Mouse (Mus musculus) MEL (cell line): ENCODE data around the gene Naa38. TPM values are rescaled to one million over a fixed set of nuclear protein-coding genes. Genes with fewer than 3 reads are reported as not detected.

Experiments used
- DNase-seq: peaks from one replicate; pipeline ENCODE4 v3.0.0; 2011; ENCODE audit warnings: low read depth, low spot score
- H3K27ac ChIP-seq: 2 replicates; pipeline ENCODE4 v1.5.1; 2012; ENCODE audit warnings: low read depth, mild to moderate bottlenecking, control low read depth, low read length, moderate library complexity; ENCODE audit not compliant: control insufficient read depth
- H3K27me3 ChIP-seq, 2 experiments: fragments of 150-350 bp in 1 of 2; sonication (generic) in 1 of 2; 2 replicates each; pipeline ENCODE4 v1.6.1; 2012; ENCODE audit warnings: low read length in 2 of 2, mild to moderate bottlenecking in 2 of 2, improper control_type of control experiment in 1 of 2, moderate library complexity in 1 of 2; ENCODE audit not compliant: insufficient read depth in 2 of 2, control insufficient read depth in 1 of 2
- H3K36me3 ChIP-seq, 2 experiments: 2 replicates each; pipeline ENCODE4 v1.6.1; 2012 to 2014; ENCODE audit warnings: low read length in 2 of 2, improper control_type of control experiment in 1 of 2, inconsistent platforms in 1 of 2, mild to moderate bottlenecking in 1 of 2; ENCODE audit not compliant: insufficient read depth in 2 of 2, control insufficient read depth in 1 of 2
- H3K4me1 ChIP-seq, 2 experiments: fragments of 150-350 bp in 1 of 2; sonication (generic) in 1 of 2; 2 replicates each; pipeline ENCODE4 v1.6.1; 2012; ENCODE audit warnings: low read length in 2 of 2, improper control_type of control experiment in 1 of 2, mild to moderate bottlenecking in 1 of 2; ENCODE audit not compliant: insufficient read depth in 2 of 2, control insufficient read depth in 1 of 2
- H3K4me3 ChIP-seq, 2 experiments: fragments of 150-350 bp in 1 of 2; sonication (generic) in 1 of 2; 2 replicates each; pipeline ENCODE4 v1.5.1; 2012; ENCODE audit warnings: low read depth in 2 of 2, low read length in 2 of 2, mild to moderate bottlenecking in 2 of 2, moderate library complexity in 2 of 2, control low read depth in 1 of 2, improper control_type of control experiment in 1 of 2; ENCODE audit not compliant: control insufficient read depth in 1 of 2, insufficient read depth in 1 of 2
- H3K79me2 ChIP-seq: 2 replicates; pipeline ENCODE4 v1.6.1; 2012; ENCODE audit warnings: mild to moderate bottlenecking, low read length, moderate library complexity; ENCODE audit not compliant: control insufficient read depth, poor library complexity, insufficient read depth
- H3K9ac ChIP-seq: 2 replicates; pipeline ENCODE4 v1.6.1; 2012; ENCODE audit warnings: low read depth, mild to moderate bottlenecking, control low read depth, low read length, moderate library complexity; ENCODE audit not compliant: control insufficient read depth, poor library complexity, severe bottlenecking
- H3K9me3 ChIP-seq: fragments of 150-350 bp; sonication (generic); replicated peaks from 2 replicates; pipeline ENCODE4 v1.6.1; 2012; ENCODE audit warnings: mild to moderate bottlenecking, low read length, improper control_type of control experiment, moderate library complexity; ENCODE audit not compliant: insufficient read depth
- BHLHE40 ChIP-seq: IDR thresholded peaks from 2 replicates; pipeline ENCODE4 v1.6.1; 2012; ENCODE audit warnings: low read depth, mild to moderate bottlenecking, inconsistent platforms, low read length, improper control_type of control experiment, borderline replicate concordance
- CHD1 ChIP-seq: IDR thresholded peaks from 2 replicates; pipeline ENCODE4 v1.6.1; 2012; ENCODE audit warnings: low read depth, mild to moderate bottlenecking, inconsistent platforms, low read length, improper control_type of control experiment
- CHD2 ChIP-seq: IDR thresholded peaks from 2 replicates; pipeline ENCODE4 v1.6.1; 2011; ENCODE audit warnings: low read length, improper control_type of control experiment
- E2F4 ChIP-seq: IDR thresholded peaks from 2 replicates; pipeline ENCODE4 v1.6.1; 2011; ENCODE audit warnings: low read depth, low read length, improper control_type of control experiment, borderline replicate concordance
- EP300 ChIP-seq, 2 experiments: IDR thresholded peaks; 2 replicates each; pipeline ENCODE4 v1.6.1; 2011; ENCODE audit warnings: improper control_type of control experiment in 2 of 2, low read length in 2 of 2, low read depth in 1 of 2, mild to moderate bottlenecking in 1 of 2
- ETS1 ChIP-seq: IDR thresholded peaks from 2 replicates; pipeline ENCODE4 v1.6.1; 2012; ENCODE audit warnings: low read depth, mild to moderate bottlenecking, inconsistent platforms, low read length, improper control_type of control experiment, moderate library complexity
- GATA1 ChIP-seq: IDR thresholded peaks from 2 replicates; pipeline ENCODE4 v1.6.1; 2011; ENCODE audit warnings: low read depth, low read length, improper control_type of control experiment
- JUND ChIP-seq: IDR thresholded peaks from 2 replicates; pipeline ENCODE4 v1.6.1; 2011; ENCODE audit warnings: low read depth, mild to moderate bottlenecking, improper control_type of control experiment, low read length
- KAT2A ChIP-seq: conservative IDR thresholded peaks from 2 replicates; pipeline ENCODE4 v1.6.1; 2012; ENCODE audit warnings: low read depth, low read length, improper control_type of control experiment, inconsistent platforms
- MAX ChIP-seq: IDR thresholded peaks from 2 replicates; pipeline ENCODE4 v1.6.1; 2011; ENCODE audit warnings: low read length, improper control_type of control experiment
- MEF2A ChIP-seq: IDR thresholded peaks from 2 replicates; pipeline ENCODE4 v1.6.1; 2014; ENCODE audit warnings: low read depth, mild to moderate bottlenecking, inconsistent platforms, low read length, improper control_type of control experiment; ENCODE audit not compliant: poor library complexity, insufficient replicate concordance, severe bottlenecking; ENCODE audit errors: extremely low read depth
- MXI1 ChIP-seq: IDR thresholded peaks from 2 replicates; pipeline ENCODE4 v1.6.1; 2011; ENCODE audit warnings: mild to moderate bottlenecking, low read depth, low read length, improper control_type of control experiment
- MYC ChIP-seq: IDR thresholded peaks from 2 replicates; pipeline ENCODE4 v1.6.1; 2011; ENCODE audit warnings: low read depth, mild to moderate bottlenecking, low read length, improper control_type of control experiment, moderate library complexity
- NELFE ChIP-seq: IDR thresholded peaks from 2 replicates; pipeline ENCODE4 v1.6.1; 2011; ENCODE audit warnings: low read depth, low read length, improper control_type of control experiment
- NRF1 ChIP-seq: IDR thresholded peaks from 2 replicates; pipeline ENCODE4 v1.6.1; 2014; ENCODE audit warnings: low read depth, mild to moderate bottlenecking, inconsistent platforms, low read length, improper control_type of control experiment, moderate library complexity; ENCODE audit not compliant: poor library complexity, insufficient read depth, severe bottlenecking
- POLR2AphosphoS2 ChIP-seq: IDR thresholded peaks from 2 replicates; pipeline ENCODE4 v1.6.1; 2011; ENCODE audit warnings: low read length, improper control_type of control experiment
- POLR2AphosphoS5 ChIP-seq: IDR thresholded peaks from 2 replicates; pipeline ENCODE4 v1.6.1; 2012; ENCODE audit warnings: low read depth, borderline replicate concordance, mild to moderate bottlenecking, inconsistent platforms, low read length, moderate library complexity, mixed read lengths
- RCOR1 ChIP-seq: IDR thresholded peaks from 2 replicates; pipeline ENCODE4 v1.6.1; 2012; ENCODE audit warnings: low read depth, mild to moderate bottlenecking, inconsistent platforms, low read length, improper control_type of control experiment
- SIN3A ChIP-seq: IDR thresholded peaks from 2 replicates; pipeline ENCODE4 v1.6.1; 2012; ENCODE audit warnings: low read length, improper control_type of control experiment, inconsistent platforms
- SMC3 ChIP-seq: IDR thresholded peaks from 2 replicates; pipeline ENCODE4 v1.6.1; 2011; ENCODE audit warnings: low read depth, low read length, improper control_type of control experiment
- TAL1 ChIP-seq: IDR thresholded peaks from 2 replicates; pipeline ENCODE4 v1.6.1; 2012; ENCODE audit warnings: mild to moderate bottlenecking, inconsistent platforms, low read length, moderate library complexity, mixed read lengths
- TBP ChIP-seq: IDR thresholded peaks from 2 replicates; pipeline ENCODE4 v1.8.0; 2011; ENCODE audit warnings: low read depth, low read length, improper control_type of control experiment
- TCF12 ChIP-seq: IDR thresholded peaks from 2 replicates; pipeline ENCODE4 v1.6.1; 2014; ENCODE audit warnings: low read depth, mild to moderate bottlenecking, inconsistent platforms, low read length, improper control_type of control experiment, moderate library complexity
- UBTF ChIP-seq: IDR thresholded peaks from 2 replicates; pipeline ENCODE4 v1.6.1; 2012; ENCODE audit warnings: low read depth, mild to moderate bottlenecking, inconsistent platforms, low read length, improper control_type of control experiment, moderate library complexity, borderline replicate concordance; ENCODE audit not compliant: insufficient read depth
- USF1 ChIP-seq: IDR thresholded peaks from 2 replicates; pipeline ENCODE4 v1.6.1; 2014; ENCODE audit warnings: low read depth, mild to moderate bottlenecking, inconsistent platforms, low read length, improper control_type of control experiment, moderate library complexity
- ZMIZ1 ChIP-seq: IDR thresholded peaks from 2 replicates; pipeline ENCODE4 v1.6.1; 2012; ENCODE audit warnings: low read depth, mild to moderate bottlenecking, inconsistent platforms, low read length, improper control_type of control experiment, moderate library complexity
- ZNF384 ChIP-seq: IDR thresholded peaks from 2 replicates; pipeline ENCODE4 v1.6.1; 2012; ENCODE audit warnings: low read depth, mild to moderate bottlenecking, inconsistent platforms, low read length, improper control_type of control experiment
- polyA plus RNA-seq, 2 experiments: library from polyadenylated mRNA; stranded (reverse) in 1 of 2; unstranded in 1 of 2; fragments of >175 nt in 1 of 2; fragments of >200 nt in 1 of 2; gene quantifications; 2 replicates each; pipeline versions ENCODE4 v1.2.1 to v1.2.4; 2012; ENCODE audit warnings: low replicate concordance in 2 of 2, low read depth in 1 of 2; ENCODE audit not compliant: insufficient read length in 2 of 2, insufficient read depth in 1 of 2, missing spikeins in 1 of 2
- total RNA-seq: library from RNA; depleted of rRNA; stranded (reverse); fragments of 300-350 nt; gene quantifications from 2 replicates; pipeline ENCODE4 v1.2.3, GENCODE M21; 2012

The Naa38 gene
- total and polyA plus RNA-seq, 3 experiments, result 173 to 190 TPM; not detected in 1

- no peak for TF ChIP-seq POLR2AphosphoS5
- no peak for TF ChIP-seq ZNF384
- no peak for TF ChIP-seq MEF2A
- peak; percentile 23 for TF ChIP-seq MXI1
- no peak for TF ChIP-seq NRF1
- TF ChIP-seq NELFE, result peak; percentile 70
- TF ChIP-seq MAX, result no peak; the same call in 1 of the 2 replicates
- TF ChIP-seq TCF12, result no peak
- TF ChIP-seq KAT2A, result no peak; the same call in 1 of the 2 replicates
- peak; percentile 53; the same call in 1 of the 2 replicates for TF ChIP-seq ZMIZ1
These were observed 15.8 kb downstream of the Naa38 start (continued) for GRCm38 (mm10) chr11:69411073-69411535.

GRCm38 (mm10) chr11:69411538-69412203 is 16.4 kb downstream of the Naa38 start:
- Histone ChIP-seq H3K36me3 (peaks cover 0 to 29% of the 10 kb centered on the region in 2 experiments; a peak in 3 of 4 replicates), H3K9ac (peak overlapping the region; percentile 87), H3K9me3 (no peaks in the 10 kb centered on the region), H3K4me3 (peak overlapping the region; percentile 62 to 79), H3K27ac (peak overlapping the region; percentile 91), H3K79me2 (peaks cover 68% of the 10 kb centered on the region), H3K27me3 (no peaks in the 10 kb centered on the region), H3K4me1 (peaks cover 17 to 38% of the 10 kb centered on the region in 2 experiments)
- peak; percentile 91 for DNase-seq
- TF ChIP-seq SIN3A (peak; percentile 89), TCF12 (no peak; the same call in 1 of the 2 replicates), RCOR1 (0 out of 2 replicates have a peak, but pooled peaks have one; percentile 38), ZNF384 (no peak), EP300 (IDR thresholded peaks at IDR 0.05; ENCODE audit: low read depth in 1 of 2, low read length in 2 of 2) (peak in 1 of 2 experiments; percentile 44; a peak in 3 of 4 replicates), E2F4 (no peak), ETS1 (peak; percentile 59), MXI1 (peak; percentile 93), CHD1 (0 out of 2 replicates have a peak, but pooled peaks have one; percentile 65), TBP (peak; percentile 83), NRF1 (0 out of 2 replicates have a peak, but pooled peaks have one; percentile 16), POLR2AphosphoS2 (no peak), MAX (peak; percentile 87), GATA1 (peak; percentile 53), SMC3 (0 out of 2 replicates have a peak, but pooled peaks have one; percentile 3), TAL1 (peak; percentile 26; the same call in 1 of the 2 replicates), MYC (peak; percentile 69; the same call in 1 of the 2 replicates), BHLHE40 (peak; percentile 33; the same call in 1 of the 2 replicates), USF1 (peak; percentile 84), CHD2 (peak; percentile 26; the same call in 1 of the 2 replicates), UBTF (peak; percentile 74; the same call in 1 of the 2 replicates), JUND (no peak)
